Comparison of ENCODE assay signal across 7 mouse cellular contexts in the genomic region with DNA sequence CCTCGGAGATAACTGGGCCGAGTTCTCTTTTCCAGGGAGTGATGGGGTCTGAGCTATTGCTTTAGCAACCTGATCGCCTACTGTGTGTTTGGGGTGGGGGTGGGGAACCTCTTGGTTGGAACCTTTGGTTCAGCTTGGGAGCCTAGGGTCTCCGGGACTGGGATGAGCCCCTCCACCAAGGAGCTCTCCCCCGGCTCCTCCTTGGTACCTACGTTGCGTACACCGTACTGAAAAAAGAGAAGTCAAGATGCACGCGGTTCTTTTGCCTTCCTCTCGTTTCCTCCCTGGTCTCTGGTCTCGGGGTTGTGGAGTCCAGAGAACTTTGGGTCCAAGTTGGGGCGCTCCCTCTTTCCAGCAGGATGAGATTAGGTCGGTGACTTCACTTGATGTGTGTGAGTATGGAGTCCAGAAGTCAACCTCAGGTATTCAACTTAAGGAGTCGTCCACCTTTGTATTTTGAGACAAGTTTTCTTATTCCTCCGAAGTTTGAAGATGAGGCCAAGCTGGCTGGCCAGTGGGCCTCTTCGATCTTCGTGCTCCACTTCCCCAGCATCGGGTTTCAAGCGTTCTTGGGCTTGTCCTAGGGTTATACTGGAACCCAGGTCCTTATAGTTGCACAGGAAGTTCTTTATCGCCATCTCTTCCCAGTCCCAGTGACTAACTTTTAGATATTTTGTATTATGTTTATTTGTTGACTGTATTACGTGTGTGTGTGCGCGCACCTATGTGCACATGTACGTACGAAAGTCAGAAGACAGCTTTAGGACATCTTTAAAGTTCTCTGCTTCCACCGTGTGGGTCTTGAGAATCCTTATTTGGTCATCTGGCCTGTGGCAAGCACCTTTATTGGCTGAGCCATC. TPM values are rescaled to one million over a fixed set of nuclear protein-coding genes. Genes with fewer than 3 reads are reported as not detected.
A peak's percentile ranks its signal among the peaks of the same experiment; 100 is the strongest.
DNase-seq lines count a peak whose midpoint lies in the region; ATAC-seq and TF ChIP-seq lines count a peak whose summit lies in the region.

No protein-coding gene starts in this region.

- H3K4me2 ChIP-seq in intestine, postnatal 0 days (replicated peaks; ENCODE audit: low read depth): peak overlapping the region; percentile 90
- peak overlapping the region; percentile 78 for H3K4me2 ChIP-seq in midbrain, embryonic 16.5 days (ENCODE audit: low read length)

- H3K27me3 ChIP-seq in forebrain, embryonic 10.5 days (ENCODE audit: poor library complexity, severe bottlenecking): no peaks in the 10 kb centered on the region
- no peaks in the 10 kb centered on the region for H3K27me3 ChIP-seq in intestine, postnatal 0 days (replicated peaks; ENCODE audit: control insufficient read depth, insufficient read depth, low read length)
- H3K27me3 ChIP-seq in midbrain, embryonic 16.5 days (ENCODE audit: control insufficient read depth, insufficient read depth, low read depth, low read length): no peaks in the 10 kb centered on the region

- H3K4me3 ChIP-seq in forebrain, embryonic 10.5 days: peak overlapping the region; percentile 94
- peak overlapping the region; percentile 87 for H3K4me3 ChIP-seq in intestine, postnatal 0 days (ENCODE audit: low read depth, low read length)
- H3K4me3 ChIP-seq in midbrain, embryonic 16.5 days (ENCODE audit: low read depth, low read length): peak overlapping the region; percentile 73

- no peak for TF ChIP-seq CTCF in intestine, postnatal 0 days (IDR thresholded peaks at IDR 0.05; ENCODE audit: low read depth)

- DNase-seq in 416B (ENCODE audit: low read depth) (peak; percentile 63), A20 (ENCODE audit: low read depth, low spot score) (peak; percentile 79)
- DNase-seq in forebrain, embryonic 10.5 days (ENCODE audit: extremely low spot score, low spot score): no peak
- DNase-seq in gastrocnemius, postnatal 10 days: no peak
- no peak for DNase-seq in right cerebral cortex, adult 18-20 months

- H3K27ac ChIP-seq in forebrain, embryonic 10.5 days: peak overlapping the region; percentile 97
- peak overlapping the region; percentile 78 for H3K27ac ChIP-seq in intestine, postnatal 0 days (ENCODE audit: low read depth, low read length)
- H3K27ac ChIP-seq in midbrain, embryonic 16.5 days (ENCODE audit: low read length): peak overlapping the region; percentile 75

- ATAC-seq in intestine, postnatal 0 days: peak; percentile 46; the same call in 1 of the 2 replicates
- ATAC-seq in midbrain, embryonic 16.5 days: peak; percentile 55

- peaks cover 39% of the 10 kb centered on the region for H3K36me3 ChIP-seq in forebrain, embryonic 10.5 days (replicated peaks)
- H3K36me3 ChIP-seq in intestine, postnatal 0 days (ENCODE audit: control insufficient read depth, insufficient read depth): no peaks in the 10 kb centered on the region
- no peaks in the 10 kb centered on the region for H3K36me3 ChIP-seq in midbrain, embryonic 16.5 days (ENCODE audit: control insufficient read depth, insufficient read depth, low read length)

- peaks cover 33% of the 10 kb centered on the region for H3K4me1 ChIP-seq in forebrain, embryonic 10.5 days
- no peaks in the 10 kb centered on the region for H3K4me1 ChIP-seq in intestine, postnatal 0 days (replicated peaks; ENCODE audit: control insufficient read depth, insufficient read depth, low read length)
- H3K4me1 ChIP-seq in midbrain, embryonic 16.5 days (ENCODE audit: control insufficient read depth, insufficient read depth, low read length): peaks cover 15% of the 10 kb centered on the region

- 23% methylated on average over 27 of the region's 27 CpGs for WGBS in forebrain, embryonic 10.5 days
- 19% methylated on average over 27 of the region's 27 CpGs for WGBS in intestine, postnatal 0 days
- WGBS in midbrain, embryonic 16.5 days: 22% methylated on average over 27 of the region's 27 CpGs

- H3K9ac ChIP-seq in intestine, postnatal 0 days (ENCODE audit: low read depth, low read length): peak overlapping the region; percentile 76
- H3K9ac ChIP-seq in midbrain, embryonic 16.5 days (ENCODE audit: low read depth, low read length): peak overlapping the region; percentile 86

- no peaks in the 10 kb centered on the region; the same call in 1 of the 2 replicates for H3K9me3 ChIP-seq in forebrain, embryonic 10.5 days
- no peaks in the 10 kb centered on the region for H3K9me3 ChIP-seq in intestine, postnatal 0 days (ENCODE audit: control insufficient read depth)
- no peaks in the 10 kb centered on the region for H3K9me3 ChIP-seq in midbrain, embryonic 16.5 days (replicated peaks; ENCODE audit: control insufficient read depth, low read length, poor library complexity, severe bottlenecking)

RNA-seq across cellular contexts. Expression of gene Bri3bp, which starts 1.0 kb away (rescaled TPM):
- 56.5 and 57.6 TPM in 2 replicates for polyA plus RNA-seq in forebrain, embryonic 10.5 days (2016; fragmentation: Nextera tagmentation; extraction: Ambion mirVana)
- polyA plus RNA-seq in intestine, postnatal 0 days (2015; fragmentation: Nextera tagmentation; extraction: Ambion mirVana): 35.7 and 42.8 TPM in 2 replicates
- 38.3 and 41.6 TPM in 2 replicates for polyA plus RNA-seq in midbrain, embryonic 16.5 days (2015; fragmentation: Nextera tagmentation; extraction: Ambion mirVana)
- 1 to 10 TPM; 7.6 to 8.0 TPM for total RNA-seq in gastrocnemius, postnatal 10 days (2021)

RNA-seq across cellular contexts. Expression of gene Dhx37, which starts 8.4 kb away (rescaled TPM):
- 21.4 and 22.2 TPM in 2 replicates for polyA plus RNA-seq in forebrain, embryonic 10.5 days (2016; fragmentation: Nextera tagmentation; extraction: Ambion mirVana)
- 2.5 and 3.2 TPM in 2 replicates for polyA plus RNA-seq in intestine, postnatal 0 days (2015; fragmentation: Nextera tagmentation; extraction: Ambion mirVana)
- 12.4 and 12.8 TPM in 2 replicates for polyA plus RNA-seq in midbrain, embryonic 16.5 days (2015; fragmentation: Nextera tagmentation; extraction: Ambion mirVana)
- 1 to 10 TPM; 3.7 to 4.6 TPM for total RNA-seq in gastrocnemius, postnatal 10 days (2021)

RNA-seq across cellular contexts. Expression of gene Aacs, which starts 33.2 kb away (rescaled TPM):
- polyA plus RNA-seq in forebrain, embryonic 10.5 days (2016; fragmentation: Nextera tagmentation; extraction: Ambion mirVana): 58.5 and 58.6 TPM in 2 replicates
- polyA plus RNA-seq in intestine, postnatal 0 days (2015; fragmentation: Nextera tagmentation; extraction: Ambion mirVana): 13.7 and 14.0 TPM in 2 replicates
- polyA plus RNA-seq in midbrain, embryonic 16.5 days (2015; fragmentation: Nextera tagmentation; extraction: Ambion mirVana): 100 and 125 TPM in 2 replicates
- total RNA-seq in gastrocnemius, postnatal 10 days (2021): 1 to 10 TPM; 5.1 to 6.6 TPM

RNA-seq across cellular contexts. Expression of gene Ubc, which starts 52.4 kb away (rescaled TPM):
- 931 and 967 TPM in 2 replicates for polyA plus RNA-seq in forebrain, embryonic 10.5 days (2016; fragmentation: Nextera tagmentation; extraction: Ambion mirVana)
- 345 and 371 TPM in 2 replicates for polyA plus RNA-seq in intestine, postnatal 0 days (2015; fragmentation: Nextera tagmentation; extraction: Ambion mirVana)
- 1,506 and 1,517 TPM in 2 replicates for polyA plus RNA-seq in midbrain, embryonic 16.5 days (2015; fragmentation: Nextera tagmentation; extraction: Ambion mirVana)
- 100 to 1,000 TPM; 703 to 712 TPM for total RNA-seq in gastrocnemius, postnatal 10 days (2021)

RNA-seq across cellular contexts. Expression of gene Gm10382, which starts 53.2 kb away (rescaled TPM):
- 0.21 and 0.38 TPM in 2 replicates for polyA plus RNA-seq in forebrain, embryonic 10.5 days (2016; fragmentation: Nextera tagmentation; extraction: Ambion mirVana)
- polyA plus RNA-seq in intestine, postnatal 0 days (2015; fragmentation: Nextera tagmentation; extraction: Ambion mirVana): 0.16 and 0.24 TPM in 2 replicates
- polyA plus RNA-seq in midbrain, embryonic 16.5 days (2015; fragmentation: Nextera tagmentation; extraction: Ambion mirVana): 0.30 and 0.51 TPM in 2 replicates
- total RNA-seq in gastrocnemius, postnatal 10 days (2021): under 1 TPM; 0.19 to 0.36 TPM

Comparison
In these comparisons a context has a peak if more than half of its experiments do, and no peak if none do; other contexts are left out.
1. DNase-seq: peak in 416B (single experiment) and A20 (single experiment); none in forebrain, embryonic 10.5 days (single experiment), gastrocnemius, postnatal 10 days (single experiment) and right cerebral cortex, adult 18-20 months (single experiment).
2. Peak in every context shown above with its lines, with median percentiles within 50 percentile points of each other: H3K27ac ChIP-seq and H3K4me3 ChIP-seq.